Mouse (Mus musculus) stomach, embryonic 15.5 days (tissue): ENCODE data around the gene Tpcn1. TPM values are rescaled to one million over a fixed set of nuclear protein-coding genes. Genes with fewer than 3 reads are reported as not detected.

Experiments used
- ATAC-seq: fragments of 200-750 bp; cut with Nextera tagmentation; 2 replicates; pipeline ENCODE4 v1.8.0; 2017; ENCODE audit warnings: low read depth, moderate number of reproducible peaks, moderate TSS enrichment; ENCODE audit not compliant: insufficient read depth, low FRiP score
- H3K27ac ChIP-seq: fragments of 300-500 bp; sonication (generic); 2 replicates; pipeline ENCODE4 v1.5.1; 2015; ENCODE audit warnings: mild to moderate bottlenecking, inconsistent platforms
- H3K27me3 ChIP-seq: fragments of 300-500 bp; sonication (generic); replicated peaks from 2 replicates; pipeline ENCODE4 v1.6.1; 2015; ENCODE audit warnings: inconsistent platforms
- H3K36me3 ChIP-seq: fragments of 300-500 bp; sonication (generic); 2 replicates; pipeline ENCODE4 v1.6.1; 2015; ENCODE audit warnings: inconsistent platforms
- H3K4me1 ChIP-seq: fragments of 300-500 bp; sonication (generic); 2 replicates; pipeline ENCODE4 v1.6.1; 2015; ENCODE audit warnings: inconsistent platforms
- H3K4me2 ChIP-seq: fragments of 300-500 bp; sonication (generic); 2 replicates; pipeline ENCODE4 v1.6.1; 2015; ENCODE audit warnings: mild to moderate bottlenecking, inconsistent platforms
- H3K4me3 ChIP-seq: fragments of 300-500 bp; sonication (generic); replicated peaks from 2 replicates; pipeline ENCODE4 v1.5.1; 2015; ENCODE audit warnings: inconsistent platforms
- H3K9ac ChIP-seq: fragments of 300-500 bp; sonication (generic); 2 replicates; pipeline ENCODE4 v1.6.1; 2015; ENCODE audit warnings: inconsistent platforms
- H3K9me3 ChIP-seq: fragments of 300-500 bp; sonication (generic); 2 replicates; pipeline ENCODE4 v1.6.1; 2016; ENCODE audit warnings: inconsistent platforms
- WGBS: fragments of 180-500 bp; shearing (Covaris S2); methylation state at CpG from one replicate; pipeline ENCODE4 v1.1.7; 2015; 5-methylcytosine and 5-hydroxymethylcytosine counted together
- polyA plus RNA-seq: library from polyadenylated mRNA; unstranded; fragments of >200 nt; fragmentation: Nextera tagmentation; extraction: Ambion mirVana; gene quantifications from 2 replicates; pipeline ENCODE4 v1.2.1, GENCODE M21; 2015

The Tpcn1 gene
- polyA plus RNA-seq, 1 experiment from 2014 or later, result 25.7 TPM

DNA sequence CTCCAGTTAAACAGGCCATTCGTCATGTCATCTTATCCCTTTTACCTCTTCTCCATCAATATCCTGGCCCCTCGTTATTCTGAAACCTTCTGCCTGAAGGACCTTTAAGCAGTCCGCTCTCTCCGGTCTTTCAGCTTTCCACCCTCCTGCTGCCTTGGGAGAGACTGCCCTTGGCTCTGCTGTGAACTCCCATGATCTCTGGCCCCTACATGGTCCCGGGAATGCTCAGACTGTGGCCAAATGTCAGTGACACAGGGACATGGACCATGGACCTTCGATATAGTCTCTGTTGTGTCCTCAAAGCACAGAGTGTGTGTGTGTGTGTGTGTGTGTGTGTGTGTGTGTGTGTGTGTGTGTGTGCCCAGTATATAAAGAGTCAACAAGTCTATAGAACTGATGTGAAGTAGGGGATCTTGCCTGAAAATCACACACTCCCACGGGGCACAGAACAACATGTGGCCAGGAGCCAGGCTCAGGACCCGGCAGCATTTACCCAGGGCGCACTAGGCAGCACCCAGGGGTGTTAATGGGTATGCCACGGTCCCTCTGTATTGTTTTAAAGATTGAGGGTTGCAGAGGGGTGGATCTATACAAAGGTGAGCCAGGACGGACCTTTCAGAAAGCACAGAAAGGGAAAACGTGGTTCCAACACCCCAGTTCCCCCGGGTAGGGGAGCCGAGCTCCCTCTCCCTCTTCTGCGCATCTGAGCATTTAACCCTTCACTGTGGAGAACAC, 23.1 kb downstream of the Tpcn1 start:
- WGBS, result 43% methylated on average over 15 of the region's 15 CpGs
- ATAC-seq, result no peak
- Histone ChIP-seq H3K27ac (peak overlapping the region; percentile 77), H3K4me3 (no peak overlapping the region), H3K27me3 (no peaks in the 10 kb centered on the region), H3K4me1 (peaks cover 79% of the 10 kb centered on the region), H3K9ac (no peak overlapping the region), H3K4me2 (no peak overlapping the region), H3K36me3 (no peaks in the 10 kb centered on the region), H3K9me3 (no peaks in the 10 kb centered on the region)

DNA sequence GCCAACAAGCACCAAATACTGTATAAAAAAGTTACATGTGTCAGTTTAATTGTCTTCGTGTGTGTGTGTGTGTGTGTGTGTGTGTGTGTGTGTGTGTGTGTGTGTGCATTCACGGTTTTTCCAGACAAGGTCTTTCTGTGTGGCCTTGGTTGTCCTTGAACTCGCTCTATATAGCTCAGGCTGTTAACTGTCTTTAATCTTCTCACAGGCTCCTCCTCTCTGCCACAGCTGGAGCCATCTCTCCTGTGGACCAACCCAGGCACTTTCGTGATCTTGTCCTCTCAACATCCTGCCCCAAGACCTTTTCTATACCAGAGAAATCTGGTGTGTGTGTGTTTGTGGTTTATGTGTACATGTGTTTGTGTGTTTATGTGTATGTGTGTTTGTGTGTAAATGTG, 24.6 kb downstream of the Tpcn1 start:
- Histone ChIP-seq H3K4me2 (no peak overlapping the region), H3K27ac (peak overlapping the region; percentile 93; the same call in 1 of the 2 replicates), H3K9me3 (no peaks in the 10 kb centered on the region), H3K36me3 (no peaks in the 10 kb centered on the region), H3K4me3 (no peak overlapping the region), H3K4me1 (peaks cover 76% of the 10 kb centered on the region), H3K9ac (no peak overlapping the region), H3K27me3 (no peaks in the 10 kb centered on the region)
- WGBS, result 23% methylated on average over 4 of the region's 4 CpGs
- ATAC-seq, result no peak

DNA sequence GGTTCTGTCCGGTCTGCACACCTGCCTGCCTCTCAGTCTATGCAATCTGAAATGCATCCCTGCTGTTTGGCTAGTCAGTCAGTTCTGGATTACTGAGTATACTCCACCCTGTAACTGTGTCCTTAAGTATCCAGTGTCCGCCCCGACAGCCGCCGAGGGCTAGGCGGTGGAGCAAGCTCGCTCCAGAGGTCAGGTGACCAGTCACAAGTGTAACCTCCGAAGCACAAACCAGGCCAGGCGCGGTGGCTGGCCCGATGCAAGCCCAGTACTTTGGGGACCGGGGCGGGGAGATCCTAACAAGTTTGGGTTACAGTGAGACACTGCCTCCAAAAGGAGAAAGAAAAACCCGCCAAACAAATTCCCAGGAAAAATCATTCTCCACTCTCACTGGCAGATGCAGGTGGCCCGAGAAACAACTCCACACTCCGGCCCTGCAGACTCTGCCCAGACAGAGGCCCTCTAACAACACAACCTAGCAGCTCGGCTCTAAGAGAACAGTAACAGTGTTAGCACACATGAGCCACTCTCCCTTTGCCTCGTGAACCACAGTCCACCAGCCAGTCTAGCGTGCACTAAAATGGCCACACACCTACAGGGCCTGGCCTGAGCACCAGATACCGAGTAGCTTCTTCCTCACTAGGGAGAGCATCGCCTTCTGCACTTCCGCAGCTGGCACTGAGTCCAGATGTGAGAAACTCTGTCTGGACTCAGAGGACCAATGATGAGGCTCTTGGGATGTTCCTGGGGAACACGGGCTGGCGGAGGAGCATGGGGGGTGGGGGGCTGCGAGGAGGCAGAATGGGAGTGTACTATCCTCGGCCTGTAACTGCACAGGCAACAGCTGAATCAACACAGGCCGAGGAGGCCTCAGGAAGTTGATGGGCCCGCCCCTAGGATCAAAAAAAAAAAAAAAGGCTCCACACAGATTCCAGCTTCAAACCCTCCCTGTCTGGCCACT, 25.2 kb downstream of the Tpcn1 start:
- WGBS, result 31% methylated on average over 28 of the region's 28 CpGs

DNA sequence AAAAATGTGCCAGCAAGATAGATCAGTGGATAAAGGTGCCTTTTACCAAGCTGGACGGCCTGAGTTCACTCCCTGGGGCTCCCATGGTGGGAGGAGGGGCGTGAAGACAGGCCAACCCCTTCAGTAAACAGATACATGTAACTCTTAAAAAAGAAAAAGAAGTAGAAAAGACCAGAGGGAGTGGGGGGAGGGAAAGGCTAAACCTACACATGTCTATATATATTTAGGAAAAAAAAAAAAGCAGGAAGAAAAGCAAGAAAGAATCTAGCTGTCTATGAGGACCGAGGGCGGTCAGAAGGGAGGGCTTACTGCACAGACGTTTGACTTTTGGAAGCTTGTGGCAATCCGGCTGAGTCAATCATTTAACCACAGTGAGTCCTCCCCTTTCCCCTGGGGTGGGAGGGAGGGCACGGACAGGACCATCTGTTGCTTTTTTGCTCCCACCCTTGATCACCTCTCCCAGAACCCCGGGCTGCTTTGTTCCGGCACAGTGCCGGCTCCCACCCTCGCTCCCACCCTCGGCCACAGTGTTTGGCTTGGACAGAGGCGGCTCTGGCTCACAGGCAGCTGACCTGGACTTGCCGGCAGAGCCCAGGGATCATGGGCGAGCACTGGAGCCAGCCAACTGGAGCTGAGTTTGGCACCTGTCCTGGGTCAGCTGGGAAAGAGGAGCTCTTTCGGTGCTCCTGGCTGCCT, 27.7 kb downstream of the Tpcn1 start:
- peak; percentile 41; the same call in 1 of the 2 replicates for ATAC-seq
- Histone ChIP-seq H3K4me2 (peak overlapping the region; percentile 48), H3K27ac (peak overlapping the region; percentile 87), H3K4me1 (peaks cover 45% of the 10 kb centered on the region), H3K36me3 (peaks cover 6% of the 10 kb centered on the region; the same call in 1 of the 2 replicates), H3K9me3 (no peaks in the 10 kb centered on the region), H3K9ac (no peak overlapping the region), H3K27me3 (no peaks in the 10 kb centered on the region), H3K4me3 (peak overlapping the region; percentile 15)
- 4% methylated on average over 16 of the region's 16 CpGs for WGBS

More for the DNA sequence above, 25.2 kb downstream of the Tpcn1 start:
- H3K27me3 ChIP-seq, result no peaks in the 10 kb centered on the region
- peak overlapping the region; percentile 93 for H3K27ac ChIP-seq
- H3K9ac ChIP-seq, result no peak overlapping the region
- H3K4me2 ChIP-seq, result peak overlapping the region; percentile 40
- no peaks in the 10 kb centered on the region for H3K9me3 ChIP-seq
- no peaks in the 10 kb centered on the region for H3K36me3 ChIP-seq
- H3K4me3 ChIP-seq, result no peak overlapping the region
- ATAC-seq, result peak; percentile 63
- H3K4me1 ChIP-seq, result peaks cover 70% of the 10 kb centered on the region

DNA sequence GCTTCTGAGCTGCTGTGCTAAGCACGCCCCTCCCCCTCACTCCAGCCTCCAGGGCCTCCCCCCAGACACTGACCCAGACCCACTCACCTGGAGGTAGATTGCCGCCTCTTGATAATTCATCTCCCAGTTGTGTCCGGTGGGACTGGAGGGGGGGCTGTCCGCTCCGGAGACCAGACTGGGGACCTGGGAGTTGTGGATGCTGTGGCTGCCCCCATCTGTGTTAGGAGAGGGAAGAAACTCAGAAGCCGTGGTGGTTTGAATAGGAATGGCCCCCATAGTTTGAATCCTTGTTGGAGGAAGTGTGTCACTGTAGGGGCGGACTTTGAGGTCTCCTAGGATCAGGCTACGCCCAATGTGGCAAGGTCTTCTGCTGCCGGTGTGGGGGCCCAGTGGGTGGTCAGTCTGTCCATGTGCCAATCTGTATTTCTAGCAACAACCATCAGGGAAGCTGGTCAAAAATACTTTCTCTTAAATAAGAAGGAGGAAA, 28.3 kb downstream of the Tpcn1 start:
- H3K4me2 ChIP-seq, result peak overlapping the region; percentile 48
- H3K4me3 ChIP-seq, result peak overlapping the region; percentile 15
- no peaks in the 10 kb centered on the region for H3K27me3 ChIP-seq
- no peak for ATAC-seq
- H3K4me1 ChIP-seq, result peaks cover 39% of the 10 kb centered on the region
- H3K27ac ChIP-seq, result peak overlapping the region; percentile 87
- no peak overlapping the region for H3K9ac ChIP-seq
- peaks cover 9% of the 10 kb centered on the region; the same call in 1 of the 2 replicates for H3K36me3 ChIP-seq
- WGBS, result 37% methylated on average over 9 of the region's 9 CpGs
- no peaks in the 10 kb centered on the region for H3K9me3 ChIP-seq

DNA sequence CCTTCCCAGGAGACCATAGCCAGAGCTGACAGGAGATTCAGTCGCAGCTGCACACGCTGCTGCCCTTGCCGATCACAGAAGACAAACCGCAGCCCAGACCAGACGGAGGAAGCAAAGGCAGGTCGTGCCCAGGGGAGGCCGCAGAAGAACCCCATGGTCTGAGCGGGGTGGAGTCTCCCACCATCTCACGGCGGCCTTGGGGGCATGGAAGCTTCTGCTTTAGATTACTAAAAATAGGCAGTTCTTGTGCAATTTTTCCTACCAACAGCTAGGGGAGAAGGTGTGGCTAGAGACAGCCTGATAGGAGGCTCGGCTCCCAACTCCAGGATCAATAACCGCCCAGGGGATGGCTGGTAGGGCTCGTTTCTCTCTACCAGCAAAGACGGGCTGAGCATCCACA, 29.7 kb downstream of the Tpcn1 start:
- no peak for ATAC-seq
- H3K9ac ChIP-seq, result no peak overlapping the region
- peak overlapping the region; percentile 59 for H3K27ac ChIP-seq
- H3K9me3 ChIP-seq, result no peaks in the 10 kb centered on the region
- H3K4me2 ChIP-seq, result peak overlapping the region; percentile 42
- H3K4me1 ChIP-seq, result peaks cover 30% of the 10 kb centered on the region
- peaks cover 20% of the 10 kb centered on the region; the same call in 1 of the 2 replicates for H3K36me3 ChIP-seq
- WGBS, result 48% methylated on average over 14 of the region's 14 CpGs
- H3K4me3 ChIP-seq, result peak overlapping the region; percentile 5
- H3K27me3 ChIP-seq, result no peaks in the 10 kb centered on the region

DNA sequence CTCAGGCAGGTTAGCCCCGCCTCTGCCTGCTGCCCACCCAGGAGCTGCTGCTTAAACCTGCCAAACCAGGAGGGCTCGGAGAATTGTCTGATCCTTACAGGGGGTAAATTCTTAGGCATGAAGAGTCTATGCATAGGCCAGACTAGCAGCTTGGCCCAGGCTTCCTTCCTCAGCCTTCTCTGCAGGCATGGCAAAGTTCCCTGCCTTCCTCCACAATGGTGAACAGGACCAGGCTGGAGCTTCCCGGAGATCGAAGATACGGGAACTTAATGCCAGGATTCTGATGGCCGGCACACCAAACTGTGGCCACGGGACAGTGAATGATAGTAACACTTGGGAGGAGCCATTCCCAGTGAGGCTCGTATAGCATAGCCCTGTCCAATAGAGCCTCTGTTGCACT, 30.4 kb downstream of the Tpcn1 start:
- Histone ChIP-seq H3K4me1 (peaks cover 23% of the 10 kb centered on the region), H3K27me3 (no peaks in the 10 kb centered on the region), H3K36me3 (peaks cover 21% of the 10 kb centered on the region; the same call in 1 of the 2 replicates), H3K9me3 (no peaks in the 10 kb centered on the region), H3K4me2 (no peak overlapping the region), H3K9ac (no peak overlapping the region), H3K4me3 (no peak overlapping the region), H3K27ac (no peak overlapping the region)
- no peak for ATAC-seq
- 73% methylated on average over 8 of the region's 8 CpGs for WGBS

DNA sequence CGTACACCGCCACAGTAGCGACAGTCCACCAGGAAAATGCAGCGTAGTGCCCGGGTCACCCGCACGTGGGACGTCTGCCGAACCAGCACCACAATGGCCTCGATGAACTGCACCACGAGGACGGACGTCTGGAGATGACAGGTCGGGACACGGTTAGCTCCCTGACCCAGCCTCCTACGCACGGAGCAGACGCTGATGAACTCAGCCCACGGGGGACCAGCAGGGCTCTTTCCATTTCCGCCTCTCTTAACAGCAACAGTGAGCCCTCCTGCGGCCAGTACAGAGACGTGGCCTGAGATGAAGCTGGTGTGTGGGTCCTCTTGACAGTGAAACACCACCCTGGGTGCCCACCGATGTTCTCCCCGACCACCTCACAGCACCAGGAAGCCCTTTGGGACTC, 32.6 kb downstream of the Tpcn1 start:
- Histone ChIP-seq H3K27me3 (no peaks in the 10 kb centered on the region), H3K9me3 (no peaks in the 10 kb centered on the region), H3K4me1 (peaks cover 14% of the 10 kb centered on the region), H3K27ac (no peak overlapping the region), H3K9ac (no peak overlapping the region), H3K36me3 (peaks cover 21% of the 10 kb centered on the region; the same call in 1 of the 2 replicates), H3K4me3 (no peak overlapping the region), H3K4me2 (no peak overlapping the region)
- no peak for ATAC-seq
- WGBS, result 89% methylated on average over 24 of the region's 24 CpGs

DNA sequence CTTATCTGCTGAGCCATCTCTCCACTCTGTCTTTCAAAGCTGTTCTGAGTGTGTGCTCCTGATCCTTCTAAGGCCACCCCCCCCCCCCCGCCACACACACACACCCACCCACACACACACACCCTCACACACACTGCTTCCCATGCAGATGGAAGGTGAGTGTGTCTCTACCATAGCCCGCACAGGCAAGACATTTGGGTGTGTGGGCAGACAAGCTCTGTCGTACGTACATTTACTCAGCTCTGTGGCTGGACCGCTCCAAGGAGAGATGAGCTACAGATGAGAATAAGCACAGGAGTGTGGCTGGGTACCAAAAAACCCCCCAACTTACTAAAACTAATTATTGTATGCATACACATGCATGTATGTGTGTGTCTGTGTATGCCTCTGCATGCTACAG, 37.8 kb downstream of the Tpcn1 start:
- ATAC-seq, result no peak
- H3K9me3 ChIP-seq, result no peaks in the 10 kb centered on the region
- WGBS, result 95% methylated on average over 5 of the region's 5 CpGs

DNA sequence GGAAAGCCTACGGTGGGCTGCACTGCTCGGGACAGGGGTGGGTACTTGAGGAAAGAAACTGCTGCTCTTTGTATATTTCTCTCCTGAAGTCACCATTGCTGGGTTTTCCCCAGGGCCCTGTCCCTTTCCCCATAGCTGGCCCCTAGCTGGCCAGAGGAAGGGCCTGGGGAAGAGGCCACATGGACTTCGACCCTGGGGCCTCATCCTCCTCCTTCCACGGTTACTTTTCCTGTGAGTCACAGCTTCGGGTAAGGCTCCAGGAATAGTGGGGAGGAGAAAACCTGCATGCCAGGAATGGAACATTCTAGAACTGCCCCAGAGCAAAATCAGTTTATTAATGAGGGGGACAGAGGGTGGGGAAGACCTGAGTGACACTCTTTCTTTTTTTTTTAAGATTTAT, 38.3 kb downstream of the Tpcn1 start:
- H3K27me3 ChIP-seq, result no peaks in the 10 kb centered on the region
- H3K4me3 ChIP-seq, result no peak overlapping the region
- no peak for ATAC-seq
- H3K4me1 ChIP-seq, result no peaks in the 10 kb centered on the region
- peaks cover 20% of the 10 kb centered on the region for H3K36me3 ChIP-seq
- H3K9me3 ChIP-seq, result no peaks in the 10 kb centered on the region
- H3K9ac ChIP-seq, result no peak overlapping the region
- WGBS, result 69% methylated on average over 5 of the region's 5 CpGs
- H3K27ac ChIP-seq, result no peak overlapping the region
- H3K4me2 ChIP-seq, result no peak overlapping the region

More for the DNA sequence above, 37.8 kb downstream of the Tpcn1 start:
- Histone ChIP-seq H3K9ac (no peak overlapping the region), H3K4me1 (no peaks in the 10 kb centered on the region), H3K27ac (no peak overlapping the region), H3K27me3 (no peaks in the 10 kb centered on the region), H3K4me2 (no peak overlapping the region), H3K4me3 (no peak overlapping the region), H3K36me3 (peaks cover 23% of the 10 kb centered on the region)

DNA sequence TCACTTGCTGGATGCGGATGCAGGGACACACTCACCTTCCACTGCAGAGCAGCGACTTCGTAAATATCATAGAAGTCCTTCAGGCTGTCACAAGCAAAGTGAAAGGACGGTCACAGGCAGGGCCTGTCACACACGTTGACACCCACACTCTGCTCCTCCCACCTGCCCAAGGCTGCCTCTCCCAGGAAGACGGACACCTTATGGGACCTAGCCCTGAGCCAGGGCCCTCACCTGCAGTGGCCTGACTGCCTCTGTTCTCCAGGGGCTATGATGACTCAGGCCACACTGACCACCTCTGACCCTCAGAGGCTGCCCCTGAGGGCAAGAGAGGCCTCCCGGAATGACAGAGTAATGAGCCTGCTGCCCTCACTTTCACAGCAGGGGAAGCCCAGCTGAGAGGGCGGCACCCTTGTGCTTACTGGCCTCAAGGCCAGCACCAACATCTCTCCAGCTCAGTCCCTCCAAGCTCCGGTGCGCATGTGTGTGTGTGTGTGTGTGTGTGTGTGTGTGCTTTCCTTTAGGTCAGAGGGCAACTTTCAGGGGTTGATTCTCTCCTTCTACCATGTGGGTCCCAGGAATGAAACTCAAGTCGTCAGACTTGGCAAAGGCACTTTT, 40.1 kb downstream of the Tpcn1 start:
- H3K27ac ChIP-seq, result no peak overlapping the region

More for the DNA sequence above, 40.1 kb downstream of the Tpcn1 start:
- Histone ChIP-seq H3K36me3 (peaks cover 8% of the 10 kb centered on the region; the same call in 1 of the 2 replicates), H3K9ac (no peak overlapping the region), H3K4me1 (no peaks in the 10 kb centered on the region), H3K27me3 (no peaks in the 10 kb centered on the region), H3K4me2 (no peak overlapping the region), H3K4me3 (no peak overlapping the region), H3K9me3 (no peaks in the 10 kb centered on the region)
- no peak for ATAC-seq
- WGBS, result 71% methylated on average over 11 of the region's 11 CpGs
